Mouse (Mus musculus): Measurements from ENCODE around the gene Nupr1l. TPM values are rescaled to one million over a fixed set of nuclear protein-coding genes. Genes with fewer than 3 reads are reported as not detected.
"Not testable (repeated sequence)": the region's sequence is repeated elsewhere in the genome, so short reads cannot be mapped to it uniquely, and the experiment has no call there.

Gene Nupr1l
- total RNA-seq, 2 experiments from 2014 or later: 0.48 to 0.82 TPM

- intact Hi-C loops (cut with DNase I): no loop called here
- DNase-seq: peak; percentile 9 to 26
Observed at GRCm38 (mm10) chr5:129914024-129914423, 5.7 kb downstream of the Nupr1l start.

GRCm38 (mm10) chr5:129915491-129915890 is 7.2 kb downstream of the Nupr1l start:
- intact Hi-C loops (cut with DNase I); DNase-seq: not testable (repeated sequence)

GRCm38 (mm10) chr5:129918065-129918651 is 9.8 kb downstream of the Nupr1l start:
- intact Hi-C loops (cut with DNase I): no loop called here
- no peak for DNase-seq

- intact Hi-C loops (cut with DNase I): no loop called here
- no peak for DNase-seq
Observed at GRCm38 (mm10) chr5:129918752-129919151, 10.4 kb downstream of the Nupr1l start.

GRCm38 (mm10) chr5:129919320-129919719 is 11.0 kb downstream of the Nupr1l start:
- DNase-seq: no peak
- intact Hi-C loops (cut with DNase I): no loop called here

- DNase-seq: no peak
- intact Hi-C loops (cut with DNase I): no loop called here
Observed at GRCm38 (mm10) chr5:129921972-129922371, 13.6 kb downstream of the Nupr1l start.

- intact Hi-C loops (cut with DNase I): no loop called here
- no peak for DNase-seq
Observed at GRCm38 (mm10) chr5:129924820-129925452, 16.6 kb downstream of the Nupr1l start.

- no peak for DNase-seq
- intact Hi-C loops (cut with DNase I): no loop called here
Observed at GRCm38 (mm10) chr5:129925933-129926332, 17.6 kb downstream of the Nupr1l start.

- no peak for DNase-seq
- intact Hi-C loops (cut with DNase I): no loop called here
Observed at GRCm38 (mm10) chr5:129929924-129930855, 21.9 kb downstream of the Nupr1l start.

- intact Hi-C loops (cut with DNase I): no loop called here
- no peak for DNase-seq
Observed at GRCm38 (mm10) chr5:129936941-129937340, 28.6 kb downstream of the Nupr1l start.

GRCm38 (mm10) chr5:129940281-129940680 is 31.9 kb downstream of the Nupr1l start:
- peak in 1 of 2 experiments; percentile 9 for DNase-seq
- intact Hi-C loops (cut with DNase I): loop anchor here (2.0 kb wide), 1 partner anchor 31 kb away; the partner anchor contains the start of gene Nupr1l

GRCm38 (mm10) chr5:129940736-129941494 is 32.6 kb downstream of the Nupr1l start:
- DNase-seq: no peak
- intact Hi-C loops (cut with DNase I): loop anchor here (2.0 kb wide), 1 partner anchor 32 kb away; the partner anchor contains the start of gene Nupr1l

GRCm38 (mm10) chr5:129941495-129942045 is 33.2 kb downstream of the Nupr1l start, which contains the start of gene Vkorc1l1:
Vkorc1l1 (plus strand) TSS chr5:129941970.
- intact Hi-C loops (cut with DNase I): loop anchor here (2.0 kb wide), 1 partner anchor 33 kb away; the partner anchor contains the start of gene Nupr1l
- peak; percentile 98 to 99 for DNase-seq

GRCm38 (mm10) chr5:129942073-129942939 is 34.0 kb downstream of the Nupr1l start:
- intact Hi-C loops (cut with DNase I): not testable (repeated sequence)

GRCm38 (mm10) chr5:129943402-129943801 is 35.1 kb downstream of the Nupr1l start:
- DNase-seq: no peak
- intact Hi-C loops (cut with DNase I): no loop called here

More at GRCm38 (mm10) chr5:129942073-129942939, 34.0 kb downstream of the Nupr1l start:
- peak; percentile 46 to 48 for DNase-seq

- intact Hi-C loops (cut with DNase I): no loop called here
- DNase-seq: no peak
Observed at GRCm38 (mm10) chr5:129947528-129948033, 39.2 kb downstream of the Nupr1l start.

- intact Hi-C loops (cut with DNase I): no loop called here
- DNase-seq: no peak
Observed at GRCm38 (mm10) chr5:129952143-129952542, 43.8 kb downstream of the Nupr1l start.

GRCm38 (mm10) chr5:129954473-129955254 is 46.3 kb downstream of the Nupr1l start:
- DNase-seq: peak; percentile 18 to 22
- intact Hi-C loops (cut with DNase I): no loop called here
